Mouse (Mus musculus): ENCODE results near the gene Acp7. TPM values are rescaled to one million over a fixed set of nuclear protein-coding genes. Genes with fewer than 3 reads are reported as not detected.
A peak's percentile ranks its signal among the peaks of the same experiment; 100 is the strongest.

The Acp7 gene
- total and polyA plus RNA-seq, 3 experiments, result not detected

DNA sequence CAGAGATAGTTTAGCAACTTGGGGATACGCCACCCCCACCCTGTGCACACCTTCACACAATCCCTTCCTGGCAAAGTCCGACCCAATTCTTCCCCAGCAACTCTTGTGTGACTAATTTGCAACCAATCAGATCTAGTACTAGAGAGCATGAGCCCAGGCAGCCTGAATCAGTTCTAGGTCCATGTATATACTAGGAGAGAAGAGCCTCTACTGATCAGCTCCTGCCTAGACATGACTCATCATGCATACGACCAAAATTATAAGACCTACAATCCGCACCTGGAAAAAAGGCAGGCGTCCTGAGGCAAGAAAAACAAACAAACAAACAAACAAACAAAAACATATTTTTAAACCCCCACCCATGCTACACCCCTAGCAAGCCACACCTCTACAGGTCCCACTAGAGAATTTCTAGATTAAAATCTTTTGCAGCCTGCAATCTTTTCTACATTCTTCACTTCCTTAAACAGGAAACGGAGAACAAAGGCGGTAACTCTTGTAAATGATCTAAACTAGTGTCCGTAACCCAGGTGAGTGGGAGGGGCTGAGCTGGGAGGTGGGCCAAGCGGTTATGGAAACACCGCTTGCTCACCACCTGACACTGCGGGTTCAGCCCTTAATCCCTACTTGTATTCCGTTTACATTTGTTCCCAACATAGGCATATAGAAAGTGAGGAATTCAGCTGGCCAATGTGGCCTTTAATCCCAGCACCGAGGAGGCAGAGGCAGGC lies 45.8 kb upstream of the Acp7 start:
- H3K4me1 ChIP-seq (ENCODE audit: control insufficient read depth in 1 of 2, insufficient read depth in 2 of 2, low read length in 2 of 2), result peaks cover 0 to 13% of the 10 kb centered on the region in 2 experiments; a peak in 2 of 4 replicates
- no peak for DNase-seq (ENCODE audit: low read depth, low spot score)
- no peaks in the 10 kb centered on the region; a peak in 1 of 4 replicates for H3K27me3 ChIP-seq (ENCODE audit: control insufficient read depth in 1 of 2, insufficient read depth in 2 of 2, low read length in 2 of 2)
- H3K9me3 ChIP-seq (replicated peaks; ENCODE audit: insufficient read depth, low read length), result no peaks in the 10 kb centered on the region
- H3K9ac ChIP-seq (ENCODE audit: control insufficient read depth, low read depth, low read length, poor library complexity, severe bottlenecking), result no peak overlapping the region
- H3K79me2 ChIP-seq (ENCODE audit: control insufficient read depth, insufficient read depth, low read length, poor library complexity), result no peaks in the 10 kb centered on the region
- H3K36me3 ChIP-seq (ENCODE audit: control insufficient read depth in 1 of 2, insufficient read depth in 2 of 2, low read length in 2 of 2), result peaks cover 0 to 2% of the 10 kb centered on the region in 2 experiments; a peak in 1 of 4 replicates
- TF ChIP-seq MYC (IDR thresholded peaks at IDR 0.05; ENCODE audit: low read depth, low read length) (no peak), JUND (IDR thresholded peaks at IDR 0.05; ENCODE audit: low read depth, low read length) (no peak), MEF2A (IDR thresholded peaks at IDR 0.05; ENCODE audit: extremely low read depth, insufficient replicate concordance, low read depth, low read length, poor library complexity, severe bottlenecking) (no peak), POLR2A (IDR thresholded peaks at IDR 0.05; ENCODE audit: control insufficient read depth in 1 of 2, insufficient read depth in 1 of 2, low read depth in 1 of 2, low read length in 2 of 2, poor library complexity in 1 of 2) (no peak), NELFE (IDR thresholded peaks at IDR 0.05; ENCODE audit: low read depth, low read length) (no peak), POLR2AphosphoS2 (IDR thresholded peaks at IDR 0.05; ENCODE audit: low read length) (no peak), NRF1 (IDR thresholded peaks at IDR 0.05; ENCODE audit: insufficient read depth, low read depth, low read length, poor library complexity, severe bottlenecking) (no peak), GATA1 (IDR thresholded peaks at IDR 0.05; ENCODE audit: low read depth, low read length) (no peak), BHLHE40 (IDR thresholded peaks at IDR 0.05; ENCODE audit: borderline replicate concordance, low read depth, low read length) (no peak)
- H3K4me3 ChIP-seq (ENCODE audit: control insufficient read depth in 1 of 2, insufficient read depth in 1 of 2, low read depth in 2 of 2, low read length in 2 of 2), result no peak overlapping the region
- no peak overlapping the region for H3K27ac ChIP-seq (ENCODE audit: control insufficient read depth, low read depth, low read length)

DNA sequence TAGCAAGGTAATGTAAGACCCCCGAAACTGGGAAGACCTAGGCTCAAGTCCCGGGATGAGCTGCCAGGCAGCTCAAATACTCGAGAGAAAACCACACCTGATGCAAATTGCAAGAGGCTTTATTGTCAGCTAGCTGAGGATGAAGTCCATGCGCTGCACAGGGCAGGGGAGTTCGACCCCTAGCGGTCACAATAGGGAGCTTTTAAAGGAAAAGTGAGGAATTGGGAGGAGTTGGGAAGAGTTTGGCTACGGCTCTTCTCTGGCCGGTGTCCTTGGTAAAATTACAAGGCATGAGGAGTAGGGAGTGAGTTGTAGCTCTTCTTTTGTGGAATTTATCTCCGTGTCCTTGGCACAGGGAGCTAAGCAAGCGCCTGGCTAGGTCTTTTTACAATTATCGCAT lies 44.6 kb upstream of the Acp7 start:
- no peaks in the 10 kb centered on the region; a peak in 1 of 4 replicates for H3K27me3 ChIP-seq (ENCODE audit: control insufficient read depth in 1 of 2, insufficient read depth in 2 of 2, low read length in 2 of 2)

More for the DNA sequence above, 44.6 kb upstream of the Acp7 start:
- DNase-seq (ENCODE audit: low read depth, low spot score), result peak; percentile 61
- Histone ChIP-seq H3K9me3 (replicated peaks; ENCODE audit: insufficient read depth, low read length) (no peaks in the 10 kb centered on the region), H3K9ac (ENCODE audit: control insufficient read depth, low read depth, low read length, poor library complexity, severe bottlenecking) (no peak overlapping the region), H3K79me2 (ENCODE audit: control insufficient read depth, insufficient read depth, low read length, poor library complexity) (no peaks in the 10 kb centered on the region), H3K36me3 (ENCODE audit: control insufficient read depth in 1 of 2, insufficient read depth in 2 of 2, low read length in 2 of 2) (peaks cover 0 to 2% of the 10 kb centered on the region in 2 experiments; a peak in 1 of 4 replicates), H3K4me1 (ENCODE audit: control insufficient read depth in 1 of 2, insufficient read depth in 2 of 2, low read length in 2 of 2) (peaks cover 0 to 9% of the 10 kb centered on the region in 2 experiments; a peak in 3 of 4 replicates), H3K27ac (ENCODE audit: control insufficient read depth, low read depth, low read length) (no peak overlapping the region), H3K4me3 (ENCODE audit: control insufficient read depth in 1 of 2, insufficient read depth in 1 of 2, low read depth in 2 of 2, low read length in 2 of 2) (peak overlapping the region; percentile 62 to 99)
- TF ChIP-seq SIN3A (IDR thresholded peaks at IDR 0.05; ENCODE audit: low read length) (no peak), CTCF (IDR thresholded peaks at IDR 0.05 in 2 of 3, conservative IDR thresholded peaks at IDR 0.05 in 1 of 3; ENCODE audit: control insufficient read depth in 1 of 3, insufficient read depth in 1 of 3, low read depth in 2 of 3, low read length in 3 of 3, poor library complexity in 1 of 3, severe bottlenecking in 1 of 3) (peak; percentile 53 to 57 (median 55)), HCFC1 (IDR thresholded peaks at IDR 0.05; ENCODE audit: low read depth, low read length) (no peak), TAL1 (IDR thresholded peaks at IDR 0.05; ENCODE audit: low read length) (no peak), TCF12 (IDR thresholded peaks at IDR 0.05; ENCODE audit: low read depth, low read length) (no peak), POLR2A (IDR thresholded peaks at IDR 0.05; ENCODE audit: control insufficient read depth in 1 of 2, insufficient read depth in 1 of 2, low read depth in 1 of 2, low read length in 2 of 2, poor library complexity in 1 of 2) (0 out of 4 replicates have a peak, but pooled peaks of 1 of the 2 experiments have one; percentile 24), MAX (IDR thresholded peaks at IDR 0.05; ENCODE audit: low read length) (no peak), MXI1 (IDR thresholded peaks at IDR 0.05; ENCODE audit: low read depth, low read length) (peak; percentile 25; the same call in 1 of the 2 replicates)
